8 mouse cellular contexts compared by ENCODE assay signal in genomic region chr11:21093081-21093815, GRCm38 (mm10). TPM values are rescaled to one million over a fixed set of nuclear protein-coding genes. Genes with fewer than 3 reads are reported as not detected.
A peak's percentile ranks its signal among the peaks of the same experiment; 100 is the strongest.
DNase-seq lines count a peak whose midpoint lies in the region; ATAC-seq and TF ChIP-seq lines count a peak whose summit lies in the region.

No protein-coding gene starts in this region.

- no peak overlapping the region for H3K27ac ChIP-seq in kidney, embryonic 16.5 days (ENCODE audit: low read length)
- no peak overlapping the region for H3K27ac ChIP-seq in embryonic facial prominence, embryonic 11.5 days (replicated peaks; ENCODE audit: low read depth, low read length)
- H3K27ac ChIP-seq in hindbrain, embryonic 15.5 days (replicated peaks), result no peak overlapping the region
- H3K27ac ChIP-seq in midbrain, embryonic 14.5 days (replicated peaks; ENCODE audit: low read depth, low read length), result no peak overlapping the region
- no peak overlapping the region; the same call in 1 of the 2 replicates for H3K27ac ChIP-seq in thymus, adult 2 months (ENCODE audit: control insufficient read depth, insufficient read depth, low read length)

- no peaks in the 10 kb centered on the region for H3K9me3 ChIP-seq in kidney, embryonic 16.5 days (ENCODE audit: low read length)
- no peaks in the 10 kb centered on the region for H3K9me3 ChIP-seq in embryonic facial prominence, embryonic 11.5 days (replicated peaks; ENCODE audit: control insufficient read depth, low read length)
- no peaks in the 10 kb centered on the region for H3K9me3 ChIP-seq in hindbrain, embryonic 15.5 days
- no peaks in the 10 kb centered on the region for H3K9me3 ChIP-seq in midbrain, embryonic 14.5 days (ENCODE audit: control insufficient read depth, low read length)

- H3K27me3 ChIP-seq in kidney, embryonic 16.5 days (ENCODE audit: insufficient read depth, low read length), result no peaks in the 10 kb centered on the region
- no peaks in the 10 kb centered on the region for H3K27me3 ChIP-seq in embryonic facial prominence, embryonic 11.5 days (ENCODE audit: control insufficient read depth, insufficient read depth, low read length)
- H3K27me3 ChIP-seq in hindbrain, embryonic 15.5 days, result no peaks in the 10 kb centered on the region
- H3K27me3 ChIP-seq in midbrain, embryonic 14.5 days (ENCODE audit: control insufficient read depth, insufficient read depth, low read length), result no peaks in the 10 kb centered on the region
- no peaks in the 10 kb centered on the region for H3K27me3 ChIP-seq in thymus, adult 2 months (ENCODE audit: control insufficient read depth, insufficient read depth, low read length)

- H3K36me3 ChIP-seq in kidney, embryonic 16.5 days (ENCODE audit: insufficient read depth, low read length), result peaks cover 6% of the 10 kb centered on the region; the same call in 1 of the 2 replicates
- H3K36me3 ChIP-seq in embryonic facial prominence, embryonic 11.5 days (replicated peaks; ENCODE audit: control insufficient read depth, insufficient read depth, low read depth, low read length), result no peaks in the 10 kb centered on the region
- H3K36me3 ChIP-seq in hindbrain, embryonic 15.5 days, result no peaks in the 10 kb centered on the region
- H3K36me3 ChIP-seq in midbrain, embryonic 14.5 days (ENCODE audit: control insufficient read depth, insufficient read depth, low read length), result no peaks in the 10 kb centered on the region
- no peaks in the 10 kb centered on the region for H3K36me3 ChIP-seq in thymus, adult 2 months (ENCODE audit: control insufficient read depth, insufficient read depth, low read length)

- peaks cover 14% of the 10 kb centered on the region for H3K4me1 ChIP-seq in kidney, embryonic 16.5 days (ENCODE audit: insufficient read depth, low read length)
- H3K4me1 ChIP-seq in embryonic facial prominence, embryonic 11.5 days (ENCODE audit: control insufficient read depth, insufficient read depth, low read length), result no peaks in the 10 kb centered on the region
- peaks cover 20% of the 10 kb centered on the region for H3K4me1 ChIP-seq in hindbrain, embryonic 15.5 days (replicated peaks)
- peaks cover 14% of the 10 kb centered on the region for H3K4me1 ChIP-seq in midbrain, embryonic 14.5 days (ENCODE audit: control insufficient read depth, insufficient read depth, low read length)
- peaks cover 2% of the 10 kb centered on the region for H3K4me1 ChIP-seq in thymus, adult 2 months (replicated peaks; ENCODE audit: control insufficient read depth, insufficient read depth, low read length)

- peak overlapping the region; percentile 30 for H3K4me3 ChIP-seq in kidney, embryonic 16.5 days (ENCODE audit: low read length)
- peak overlapping the region; percentile 21 for H3K4me3 ChIP-seq in embryonic facial prominence, embryonic 11.5 days (ENCODE audit: low read depth, low read length)
- peak overlapping the region; percentile 18 for H3K4me3 ChIP-seq in hindbrain, embryonic 15.5 days
- H3K4me3 ChIP-seq in midbrain, embryonic 14.5 days (replicated peaks; ENCODE audit: low read depth, low read length), result peak overlapping the region; percentile 26
- no peak overlapping the region for H3K4me3 ChIP-seq in thymus, adult 2 months (ENCODE audit: control insufficient read depth, insufficient read depth, low read length)

- TF ChIP-seq CTCF in thymus, adult 2 months (IDR thresholded peaks at IDR 0.05; ENCODE audit: borderline replicate concordance, control insufficient read depth, extremely low read depth, insufficient read depth, low read length, poor library complexity), result no peak

- no peak for TF ChIP-seq POLR2A in thymus, adult 2 months (IDR thresholded peaks at IDR 0.05; ENCODE audit: control insufficient read depth, extremely low read depth, insufficient read depth, low read length, poor library complexity)

- 28% methylated on average over 3 of the region's 3 CpGs for WGBS in kidney, embryonic 16.5 days
- 29% methylated on average over 3 of the region's 3 CpGs for WGBS in embryonic facial prominence, embryonic 11.5 days
- 32% methylated on average over 3 of the region's 3 CpGs for WGBS in hindbrain, embryonic 15.5 days
- 37% methylated on average over 3 of the region's 3 CpGs for WGBS in midbrain, embryonic 14.5 days
- WGBS in thymus, adult 2 months, result 17% methylated on average over 3 of the region's 3 CpGs

- DNase-seq in kidney, adult 18-20 months, result no peak
- DNase-seq in embryonic facial prominence, embryonic 11.5 days (ENCODE audit: low spot score), result no peak
- no peak for DNase-seq in midbrain, embryonic 14.5 days
- DNase-seq in thymus, adult 2 months, result no peak
- DNase-seq in spleen, postnatal 14 days (ENCODE audit: low spot score in 2 of 2), result no peak
- DNase-seq in cerebellum, adult 9-11 months, result no peak

- H3K9ac ChIP-seq in kidney, embryonic 16.5 days (replicated peaks; ENCODE audit: low read length), result no peak overlapping the region
- no peak overlapping the region for H3K9ac ChIP-seq in embryonic facial prominence, embryonic 11.5 days (replicated peaks; ENCODE audit: low read length)
- H3K9ac ChIP-seq in hindbrain, embryonic 15.5 days, result no peak overlapping the region
- H3K9ac ChIP-seq in midbrain, embryonic 14.5 days (replicated peaks; ENCODE audit: low read length), result peak overlapping the region; percentile 24; the same call in 1 of the 2 replicates

- peak overlapping the region; percentile 48 for H3K4me2 ChIP-seq in kidney, embryonic 16.5 days (replicated peaks; ENCODE audit: low read depth, low read length)
- peak overlapping the region; percentile 29; the same call in 1 of the 2 replicates for H3K4me2 ChIP-seq in embryonic facial prominence, embryonic 11.5 days (ENCODE audit: low read depth, low read length)
- peak overlapping the region; percentile 48 for H3K4me2 ChIP-seq in hindbrain, embryonic 15.5 days
- H3K4me2 ChIP-seq in midbrain, embryonic 14.5 days (ENCODE audit: low read length), result peak overlapping the region; percentile 57

- ATAC-seq in kidney, embryonic 16.5 days (ENCODE audit: low FRiP score, low TSS enrichment), result no peak
- no peak for ATAC-seq in embryonic facial prominence, embryonic 11.5 days (replicated peaks; ENCODE audit: insufficient number of reproducible peaks, low FRiP score, low TSS enrichment, low read depth)
- ATAC-seq in hindbrain, embryonic 15.5 days (ENCODE audit: low FRiP score, low read depth), result no peak
- no peak for ATAC-seq in midbrain, embryonic 14.5 days (ENCODE audit: low FRiP score, low TSS enrichment)

RNA-seq across cellular contexts. Expression of gene Peli1, which starts 2.2 kb away (rescaled TPM):
- polyA plus RNA-seq in kidney, embryonic 16.5 days (2015; fragmentation: Nextera tagmentation; extraction: Ambion mirVana), result 41.4 and 43.5 TPM in 2 replicates
- polyA plus RNA-seq in embryonic facial prominence, embryonic 11.5 days (2014; fragmentation: Nextera tagmentation; extraction: Ambion mirVana), result 81.2 and 86.9 TPM in 2 replicates
- 63.0 and 67.0 TPM in 2 replicates for polyA plus RNA-seq in hindbrain, embryonic 15.5 days (2015; fragmentation: Nextera tagmentation; extraction: Ambion mirVana)
- polyA plus RNA-seq in midbrain, embryonic 14.5 days (2014; fragmentation: Nextera tagmentation; extraction: Ambion mirVana), result 82.4 and 104 TPM in 2 replicates
- 53.4 and 80.4 TPM in 2 replicates for polyA plus RNA-seq in thymus, adult 2 months (2012; rRNA removed)
